Mouse (Mus musculus) heart, postnatal 0 days (tissue): ENCODE data around the gene Pcyt1a.

Experiments used
- CTCF ChIP-seq: IDR thresholded peaks from 2 replicates; pipeline ENCODE4 v1.5.1; 2016; ENCODE audit warnings: antibody characterized with exemption, control low read depth, low read depth
- EP300 ChIP-seq: IDR thresholded peaks from 2 replicates; pipeline ENCODE4 v1.6.1; 2016; ENCODE audit warnings: antibody characterized with exemption, low read depth

DNA sequence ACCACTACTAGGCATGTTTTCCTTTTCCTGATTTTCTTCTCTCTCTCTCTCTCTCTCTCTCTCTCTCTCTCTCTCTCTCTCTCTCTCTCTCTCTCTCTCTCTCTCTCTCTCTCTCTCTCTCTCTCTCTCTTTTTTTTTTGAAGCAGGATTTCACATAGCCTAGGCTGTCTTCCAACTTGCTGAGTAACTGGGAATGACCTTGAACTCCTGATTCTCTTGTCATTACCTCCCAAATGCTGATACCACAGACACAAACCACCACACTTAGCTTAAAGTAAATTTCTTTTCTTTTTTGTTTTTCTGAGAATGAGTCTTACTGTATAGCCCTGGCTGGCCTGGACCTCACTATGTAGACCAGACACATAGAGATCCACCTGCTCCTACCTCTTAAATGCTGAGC is 4.0 kb downstream of the Pcyt1a start:
- TF ChIP-seq CTCF (no peak), EP300 (no peak)
